Mouse (Mus musculus) megakaryocyte, embryonic 14.5 days (primary cell): ENCODE data around the gene Tle6. TPM values are rescaled to one million over a fixed set of nuclear protein-coding genes. Genes with fewer than 3 reads are reported as not detected.
A peak's percentile ranks its signal among the peaks of the same experiment; 100 is the strongest.

Source experiments
- H3K27me3 ChIP-seq: replicated peaks from 2 replicates; pipeline ENCODE3; 2012; ENCODE audit warnings: inconsistent platforms
- H3K36me3 ChIP-seq: replicated peaks from 2 replicates; pipeline ENCODE3; 2012; ENCODE audit warnings: low read length, inconsistent platforms, mixed read lengths
- H3K4me1 ChIP-seq: 2 replicates; pipeline ENCODE4 v1.6.1; 2012; ENCODE audit warnings: inconsistent platforms
- H3K4me3 ChIP-seq: replicated peaks from 2 replicates; pipeline ENCODE3; 2012; ENCODE audit warnings: moderate library complexity, mild to moderate bottlenecking, inconsistent platforms
- H3K9me3 ChIP-seq: 2 replicates; pipeline ENCODE4 v1.6.1; 2012; ENCODE audit warnings: inconsistent platforms
- FLI1 ChIP-seq: IDR thresholded peaks from 2 replicates; pipeline ENCODE4 v1.6.1; 2012; ENCODE audit warnings: low read length, inconsistent platforms, mixed read lengths
- GATA1 ChIP-seq: IDR thresholded peaks from 3 replicates; pipeline ENCODE4 v1.6.1; 2012; ENCODE audit warnings: mixed read lengths, low read length, inconsistent platforms, borderline replicate concordance
- polyA plus RNA-seq: library from polyadenylated mRNA; stranded (reverse); fragments of >175 nt; gene quantifications from 2 replicates; pipeline ENCODE4 v1.2.3, GENCODE M21; 2012; ENCODE audit warnings: low replicate concordance; ENCODE audit not compliant: insufficient read depth

The Tle6 gene
- polyA plus RNA-seq, 1 experiment, result 69.5 TPM

DNA sequence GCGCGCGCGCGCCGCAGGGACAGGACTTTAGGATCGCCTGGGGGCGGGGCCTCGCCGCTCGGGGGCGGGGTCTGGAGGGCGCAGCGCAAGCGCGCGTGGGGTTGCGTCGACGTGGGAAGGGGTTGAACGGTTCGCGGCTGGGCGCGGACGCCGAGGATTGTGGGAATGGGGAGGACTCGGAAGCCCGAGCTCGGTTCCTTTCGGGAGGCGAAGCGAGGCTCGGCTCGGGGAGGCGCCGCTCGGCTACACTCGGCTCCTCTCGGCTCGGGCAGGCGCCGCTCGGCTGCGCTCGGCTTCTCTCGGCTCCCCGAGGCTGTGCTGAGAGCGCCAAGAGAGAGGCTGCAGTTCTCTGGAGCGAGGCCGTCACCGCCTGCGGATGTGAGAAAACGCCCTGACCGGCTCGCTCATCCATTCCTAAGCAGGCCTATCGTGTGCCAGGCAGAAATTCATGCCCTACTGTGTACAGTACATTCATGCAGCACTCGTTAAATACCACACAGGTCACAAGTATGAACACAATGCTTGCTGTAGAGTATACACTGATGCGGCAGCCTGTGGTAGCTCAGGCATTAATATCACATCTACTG is 55.6 kb downstream of the Tle6 start, which contains the start of gene Gna11:
Gene Gna11, minus strand, starts transcription at position 30 of the 587 bp plus-strand sequence.
- Histone ChIP-seq H3K27me3 (no peaks in the 10 kb centered on the region), H3K4me1 (peaks cover 77% of the 10 kb centered on the region), H3K4me3 (peak within 1 kb of the TSS; percentile 98), H3K9me3 (no peaks in the 10 kb centered on the region), H3K36me3 (peaks cover 29% of the 10 kb centered on the region)
- TF ChIP-seq FLI1, result no peak
- TF ChIP-seq GATA1, result no peak

DNA sequence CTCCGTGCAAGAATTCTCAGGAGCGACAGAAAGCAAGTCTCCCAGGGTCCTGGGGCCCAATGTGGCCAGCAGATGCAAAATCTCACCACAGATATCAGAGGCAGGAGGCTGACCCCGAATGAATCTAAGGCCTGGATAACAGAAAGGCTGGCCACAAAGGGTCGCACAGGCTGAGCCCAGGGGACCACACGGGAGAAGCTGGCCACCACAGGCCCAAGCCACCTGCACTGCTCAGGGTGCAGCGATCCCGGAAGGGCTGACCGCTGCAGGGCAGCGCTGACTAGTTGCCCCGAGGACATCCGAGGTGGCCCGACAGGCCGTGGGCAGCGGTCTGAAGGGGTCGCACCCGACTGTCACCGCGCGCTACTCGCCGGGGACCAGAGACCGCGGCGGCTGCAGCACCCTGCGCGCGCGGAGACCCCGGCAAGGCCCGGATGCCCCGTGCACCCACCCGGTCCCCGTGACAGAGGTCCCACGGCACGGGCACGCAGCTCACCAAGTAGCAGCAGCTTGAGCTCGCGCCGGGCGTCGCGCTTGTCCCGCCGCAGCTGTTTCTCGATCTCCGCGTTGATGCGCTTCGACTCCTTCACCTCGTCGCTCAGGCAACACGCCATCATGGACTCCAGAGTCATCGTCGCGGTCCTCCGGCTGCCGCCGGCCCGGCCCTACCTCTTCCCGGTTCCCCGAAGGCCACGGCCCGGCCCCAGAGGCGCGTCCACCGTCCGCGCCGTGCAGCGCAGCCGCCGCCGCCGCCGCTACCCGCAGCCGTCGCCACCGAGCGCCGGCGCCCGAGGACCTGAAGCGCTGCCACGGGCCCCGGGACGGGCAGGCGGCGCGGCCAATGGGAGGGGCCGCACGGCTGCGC is 56.3 kb downstream of the Tle6 start:
- H3K4me1 ChIP-seq, result peaks cover 77% of the 10 kb centered on the region
- H3K36me3 ChIP-seq, result peaks cover 36% of the 10 kb centered on the region
- H3K9me3 ChIP-seq, result no peaks in the 10 kb centered on the region
- H3K4me3 ChIP-seq, result peak overlapping the region; percentile 98
- TF ChIP-seq FLI1, result no peak
- no peak for TF ChIP-seq GATA1
- no peaks in the 10 kb centered on the region for H3K27me3 ChIP-seq

DNA sequence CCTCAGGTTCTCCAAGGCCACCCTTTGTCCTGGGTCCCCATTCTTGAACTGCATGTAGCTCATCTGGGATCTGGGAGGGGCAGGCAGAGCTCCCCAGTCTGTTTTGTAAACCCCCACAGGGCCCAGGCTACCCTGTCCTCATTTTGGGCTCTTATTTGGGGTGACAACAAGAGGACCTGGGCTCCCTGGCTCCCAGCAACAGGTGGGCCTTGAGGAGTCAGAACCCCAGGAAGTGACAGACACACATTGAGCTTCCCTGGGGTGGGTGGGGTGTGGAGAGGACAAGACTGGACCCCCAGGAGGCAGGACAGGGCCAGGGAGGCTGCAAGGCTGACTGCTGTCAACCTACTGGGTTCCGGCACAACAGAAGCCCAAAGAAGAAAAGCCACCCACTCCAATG is 57.2 kb downstream of the Tle6 start:
- peaks cover 45% of the 10 kb centered on the region for H3K36me3 ChIP-seq
- peaks cover 79% of the 10 kb centered on the region for H3K4me1 ChIP-seq
- H3K9me3 ChIP-seq, result no peaks in the 10 kb centered on the region
- H3K4me3 ChIP-seq, result peak overlapping the region; percentile 98
- TF ChIP-seq GATA1, result no peak
- TF ChIP-seq FLI1, result no peak
- no peaks in the 10 kb centered on the region for H3K27me3 ChIP-seq

DNA sequence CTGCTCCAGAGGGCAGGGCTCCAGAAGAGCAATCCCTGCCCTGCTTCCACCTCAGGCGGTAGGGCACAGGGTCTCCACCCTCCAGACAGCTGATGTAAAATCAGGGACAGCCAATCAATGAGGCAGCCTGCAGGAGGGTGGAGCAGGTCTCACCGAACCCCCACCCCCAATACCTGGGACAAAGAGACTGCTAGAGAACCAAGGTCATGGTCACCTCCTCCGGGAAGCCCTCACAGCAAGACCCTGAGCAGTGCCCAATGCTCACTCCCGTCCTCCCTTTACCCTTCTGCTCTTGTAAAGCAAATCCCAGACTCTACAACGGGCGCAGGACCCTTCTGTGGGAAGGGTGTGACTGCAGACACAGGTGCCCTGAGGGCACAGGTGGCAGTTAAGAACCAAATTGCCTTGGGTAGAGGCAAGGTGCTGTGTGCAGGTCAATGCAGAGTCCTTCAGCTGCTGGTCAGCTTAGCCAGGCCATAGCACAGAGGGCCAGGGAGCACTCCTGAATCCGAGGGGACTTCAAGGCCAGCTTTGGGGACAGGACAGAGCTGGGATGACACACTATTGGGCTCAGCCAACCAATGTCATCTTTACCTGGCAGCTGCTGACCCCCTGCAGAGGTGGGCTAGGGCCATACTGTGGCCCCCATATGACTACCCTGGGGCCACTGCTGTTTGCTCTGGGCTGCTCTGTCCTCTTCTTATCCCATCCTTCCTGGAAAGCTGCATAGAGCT is 58.0 kb downstream of the Tle6 start:
- Histone ChIP-seq H3K27me3 (no peaks in the 10 kb centered on the region), H3K4me1 (peaks cover 87% of the 10 kb centered on the region), H3K4me3 (peak overlapping the region; percentile 98), H3K9me3 (no peaks in the 10 kb centered on the region), H3K36me3 (peaks cover 50% of the 10 kb centered on the region)
- TF ChIP-seq GATA1, result no peak

DNA sequence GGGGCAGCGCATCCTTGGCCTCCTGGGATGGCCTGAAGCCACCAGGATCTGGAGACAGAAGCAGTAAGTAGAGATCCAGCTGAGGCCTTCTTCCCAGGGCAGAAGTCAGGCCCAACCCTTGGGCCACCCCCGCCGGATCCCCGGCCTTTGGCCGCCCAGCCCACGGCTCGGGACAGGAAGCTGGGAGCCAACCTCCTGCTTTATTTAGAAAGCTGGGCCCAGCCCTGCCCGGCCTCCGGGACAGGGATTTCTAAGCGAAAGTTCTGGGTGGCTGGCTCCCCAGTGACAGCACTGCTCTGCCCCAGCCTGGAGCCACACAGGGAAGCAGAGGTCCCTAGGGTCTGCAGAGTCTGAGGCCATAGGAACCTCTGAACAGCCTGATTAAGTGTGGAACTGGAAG is 59.1 kb downstream of the Tle6 start:
- Histone ChIP-seq H3K36me3 (peaks cover 60% of the 10 kb centered on the region), H3K27me3 (no peaks in the 10 kb centered on the region), H3K4me3 (peak overlapping the region; percentile 48), H3K4me1 (peaks cover 91% of the 10 kb centered on the region), H3K9me3 (no peaks in the 10 kb centered on the region)
- TF ChIP-seq GATA1 (no peak), FLI1 (no peak)

DNA sequence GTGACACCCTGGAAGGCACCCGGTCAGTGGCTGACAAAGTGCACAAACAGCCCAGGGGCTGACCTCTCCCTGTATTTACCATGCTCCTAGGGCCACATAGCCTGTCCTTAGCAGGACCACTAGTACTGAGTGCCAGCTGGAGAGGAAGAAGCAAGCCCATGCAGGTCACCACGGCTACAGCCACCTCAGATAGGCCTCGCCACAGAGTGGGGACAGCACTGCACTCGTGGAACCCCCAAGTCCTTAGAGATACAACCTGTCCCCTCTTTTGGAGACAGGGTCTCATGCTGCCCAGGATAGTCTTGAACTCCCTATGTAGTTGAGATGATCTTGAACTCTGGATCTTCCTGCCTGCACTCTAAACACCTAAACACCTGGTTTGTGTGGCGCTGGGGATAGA is 59.5 kb downstream of the Tle6 start:
- Histone ChIP-seq H3K4me3 (no peak overlapping the region), H3K9me3 (no peaks in the 10 kb centered on the region), H3K27me3 (no peaks in the 10 kb centered on the region), H3K4me1 (peaks cover 87% of the 10 kb centered on the region), H3K36me3 (peaks cover 62% of the 10 kb centered on the region)
- TF ChIP-seq FLI1, result no peak
- TF ChIP-seq GATA1, result no peak

Other genes with a start within 250 kb of the Tle6 start
- gene Mfsd12, start 243.6 kb downstream of the Tle6 start, polyA plus RNA-seq, result 20.2 and 44.1 TPM in 2 replicates
- gene 4930404N11Rik, start 235.3 kb downstream of the Tle6 start, polyA plus RNA-seq, result 30.6 and 109 TPM in 2 replicates
- gene Fzr1, start 222.6 kb downstream of the Tle6 start, polyA plus RNA-seq, result 71.2 and 72.9 TPM in 2 replicates
- gene Dohh, start 216.6 kb downstream of the Tle6 start, polyA plus RNA-seq, result 80.4 and 114 TPM in 2 replicates
- gene Gm48551, start 216.6 kb downstream of the Tle6 start, polyA plus RNA-seq, result 0.89 TPM in 1 of 2 replicates, not detected in the other
- 8.4 TPM in 1 of 2 replicates, not detected in the other for gene Gm48552, start 212.1 kb downstream of the Tle6 start, polyA plus RNA-seq
- 4.4 TPM in 1 of 2 replicates, not detected in the other for gene Smim24, start 208.0 kb downstream of the Tle6 start, polyA plus RNA-seq
- 184 and 257 TPM in 2 replicates for gene Nfic, start 145.4 kb downstream of the Tle6 start, polyA plus RNA-seq
- gene Celf5, start 118.4 kb downstream of the Tle6 start, polyA plus RNA-seq, result 1.3 and 3.3 TPM in 2 replicates
- gene Ncln, start 104.7 kb downstream of the Tle6 start, polyA plus RNA-seq, result 145 and 508 TPM in 2 replicates
- gene S1pr4, start 100.9 kb downstream of the Tle6 start, polyA plus RNA-seq, result 7.4 and 9.1 TPM in 2 replicates
- 31.7 and 48.4 TPM in 2 replicates for gene Gna15, start 76.8 kb downstream of the Tle6 start, polyA plus RNA-seq
- 7.3 and 10.2 TPM in 2 replicates for gene Gna11, start 55.9 kb downstream of the Tle6 start, polyA plus RNA-seq
- gene Aes, start 41.6 kb downstream of the Tle6 start, polyA plus RNA-seq, result 2,412 and 5,687 TPM in 2 replicates
- gene Tle2, start 26.5 kb downstream of the Tle6 start, polyA plus RNA-seq, result 18.9 and 34.3 TPM in 2 replicates
- not detected in 2 replicates for gene BC025920, start 5.2 kb upstream of the Tle6 start, polyA plus RNA-seq
- gene Sirt6, start 26.7 kb upstream of the Tle6 start, polyA plus RNA-seq, result 121 and 174 TPM in 2 replicates
- 13.7 and 17.3 TPM in 2 replicates for gene Ankrd24, start 27.5 kb upstream of the Tle6 start, polyA plus RNA-seq
- gene Gm10778, start 48.0 kb upstream of the Tle6 start, polyA plus RNA-seq, result 0.19 TPM in 1 of 2 replicates, not detected in the other
- not detected in 2 replicates for gene Zfp433, start 103.8 kb upstream of the Tle6 start, polyA plus RNA-seq
- gene Gm3055, start 170.1 kb upstream of the Tle6 start, polyA plus RNA-seq, result not detected in 2 replicates
- not detected in 2 replicates for gene Gm4767, start 211.1 kb upstream of the Tle6 start, polyA plus RNA-seq